Mouse (Mus musculus) ES-E14 (cell line): Measurements from ENCODE around the gene Nsg2.

ENCODE experiments used
- CHD2 ChIP-seq: IDR thresholded peaks from 2 replicates; pipeline ENCODE4 v1.6.1; 2014; ENCODE audit warnings: mild to moderate bottlenecking, low read depth, low read length, inconsistent platforms
- ZNF384 ChIP-seq: IDR thresholded peaks from 2 replicates; pipeline ENCODE4 v1.6.1; 2012; ENCODE audit warnings: low read depth, low read length, inconsistent platforms

DNA sequence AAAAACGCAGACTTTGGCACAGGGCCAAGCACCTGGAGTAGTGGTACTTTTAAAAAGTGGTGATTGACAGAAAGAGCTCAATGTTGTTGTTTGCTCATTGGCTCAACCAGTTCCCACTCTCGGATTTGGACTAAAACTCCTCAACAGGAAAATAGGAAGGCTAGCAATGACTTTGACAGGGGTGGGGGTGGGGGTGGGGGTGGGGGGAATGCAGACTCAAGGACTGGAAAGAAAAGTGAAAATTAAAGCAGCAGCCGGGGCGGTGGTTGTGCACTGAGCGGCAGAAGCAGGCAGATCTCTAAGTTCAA is 10.4 kb downstream of the Nsg2 start:
- no peak for TF ChIP-seq ZNF384
- no peak for TF ChIP-seq CHD2
